Mouse (Mus musculus): ENCODE measurements around the gene Pax2.

- TF ChIP-seq CTCF (IDR thresholded peaks at IDR 0.05; ENCODE audit: control insufficient read depth, insufficient read depth, insufficient read length) = no peak
- TF ChIP-seq MYOG (IDR thresholded peaks at IDR 0.05; ENCODE audit: control insufficient read depth, extremely low read depth, insufficient read length) = no peak
- TF ChIP-seq MAX (IDR thresholded peaks at IDR 0.05) = no peak
- TF ChIP-seq MYOD1 (IDR thresholded peaks at IDR 0.05; ENCODE audit: control insufficient read depth, insufficient read length, low read depth) = no peak
- no peak for TF ChIP-seq USF1 (IDR thresholded peaks at IDR 0.05; ENCODE audit: low read depth)
- TF ChIP-seq CEBPB (IDR thresholded peaks at IDR 0.05; ENCODE audit: low read depth) = no peak
These were observed 78.6 kb downstream of the Pax2 start for GRCm38 (mm10) chr19:44834218-44835041.

All from C2C12 (cell line).